Mouse (Mus musculus) ovary, postnatal 10 days (tissue): ENCODE results near the gene Garnl3.
A peak's percentile ranks its signal among the peaks of the same experiment; 100 is the strongest.
"Not testable (repeated sequence)": the region's sequence is repeated elsewhere in the genome, so short reads cannot be mapped to it uniquely, and the experiment has no call there.

Experiments
- DNase-seq: peaks from one replicate; pipeline ENCODE4 v3.0.0; 2022; ENCODE audit warnings: low spot score

Garnl3 gene

GRCm38 (mm10) chr2:33154751-33155372 lies 23.4 kb upstream of the Garnl3 start:
- DNase-seq = peak; percentile 56

GRCm38 (mm10) chr2:33146994-33147393 lies 15.5 kb upstream of the Garnl3 start:
- no peak for DNase-seq

- no peak for DNase-seq
These were observed 11.8 kb upstream of the Garnl3 start for GRCm38 (mm10) chr2:33143292-33143691.

- DNase-seq = no peak
These were observed 7.0 kb upstream of the Garnl3 start for GRCm38 (mm10) chr2:33138491-33138890.

- no peak for DNase-seq
These were observed 6.3 kb upstream of the Garnl3 start for GRCm38 (mm10) chr2:33137731-33138130.

- DNase-seq = no peak
These were observed 5.8 kb upstream of the Garnl3 start for GRCm38 (mm10) chr2:33137244-33137643.

GRCm38 (mm10) chr2:33136366-33136765 lies 4.9 kb upstream of the Garnl3 start:
- no peak for DNase-seq

GRCm38 (mm10) chr2:33134766-33135490 lies 3.5 kb upstream of the Garnl3 start:
- DNase-seq = no peak

GRCm38 (mm10) chr2:33132306-33132705 lies 852 bp upstream of the Garnl3 start:
- DNase-seq = no peak

GRCm38 (mm10) chr2:33130526-33131483 lies 649 bp downstream of the Garnl3 start:
- DNase-seq = peak; percentile 84

- DNase-seq = no peak
These were observed 1.3 kb downstream of the Garnl3 start for GRCm38 (mm10) chr2:33130141-33130525.

GRCm38 (mm10) chr2:33129696-33130095 lies 1.8 kb downstream of the Garnl3 start:
- no peak for DNase-seq

- no peak for DNase-seq
These were observed 2.4 kb downstream of the Garnl3 start for GRCm38 (mm10) chr2:33129005-33129404.

GRCm38 (mm10) chr2:33127271-33127670 lies 4.2 kb downstream of the Garnl3 start:
- no peak for DNase-seq

- no peak for DNase-seq
These were observed 8.6 kb downstream of the Garnl3 start for GRCm38 (mm10) chr2:33122856-33123255.

- no peak for DNase-seq
These were observed 30.9 kb downstream of the Garnl3 start for GRCm38 (mm10) chr2:33100536-33100935.

- DNase-seq = not testable (repeated sequence)
These were observed 34.1 kb downstream of the Garnl3 start for GRCm38 (mm10) chr2:33097326-33097725.

GRCm38 (mm10) chr2:33095221-33095671 lies 36.2 kb downstream of the Garnl3 start:
- DNase-seq = no peak

- DNase-seq = no peak
These were observed 40.6 kb downstream of the Garnl3 start for GRCm38 (mm10) chr2:33090620-33091520.

GRCm38 (mm10) chr2:33090033-33090400 lies 41.4 kb downstream of the Garnl3 start:
- DNase-seq = not testable (repeated sequence)

GRCm38 (mm10) chr2:33089356-33090032 lies 42.0 kb downstream of the Garnl3 start:
- no peak for DNase-seq
